Mouse (Mus musculus): ENCODE results near the gene Rexo1. TPM values are rescaled to one million over a fixed set of nuclear protein-coding genes. Genes with fewer than 3 reads are reported as not detected.

Gene Rexo1
- polyA plus RNA-seq, 1 experiment from 2014 or later = 22.3 TPM

DNA sequence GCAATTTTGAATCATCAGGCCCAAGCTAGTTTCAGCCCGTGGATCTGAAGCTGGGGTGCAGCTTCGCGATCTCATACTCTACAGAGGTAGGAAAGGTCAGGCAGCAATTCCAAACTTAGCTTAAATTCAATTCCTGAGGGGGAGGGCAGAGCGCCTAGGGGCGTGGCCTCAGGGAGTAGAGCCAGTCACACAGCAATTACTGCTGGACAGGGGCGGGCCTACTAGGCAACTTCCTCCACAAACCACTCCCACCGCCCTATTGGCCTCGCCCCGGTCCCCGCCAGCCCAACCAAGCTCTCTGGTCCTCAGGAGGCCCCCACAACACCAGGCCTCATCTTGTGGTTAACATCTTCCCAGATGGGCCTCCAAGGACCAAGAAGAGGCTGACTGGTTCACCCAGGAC, 8.3 kb upstream of the Rexo1 start:
- Histone ChIP-seq H3K36me3 (ENCODE audit: control insufficient read depth, insufficient read depth, low read length) (peaks cover 9% of the 10 kb centered on the region; the same call in 1 of the 2 replicates), H3K4me1 (ENCODE audit: control insufficient read depth, insufficient read depth, low read length) (peaks cover 24% of the 10 kb centered on the region), H3K4me2 (ENCODE audit: low read length) (no peak overlapping the region), H3K9ac (ENCODE audit: low read length) (no peak overlapping the region), H3K27me3 (replicated peaks; ENCODE audit: control insufficient read depth, insufficient read depth, low read length) (no peaks in the 10 kb centered on the region), H3K4me3 (ENCODE audit: low read depth, low read length) (no peak overlapping the region), H3K27ac (ENCODE audit: low read depth, low read length) (no peak overlapping the region), H3K9me3 (replicated peaks; ENCODE audit: control insufficient read depth, low read length) (no peaks in the 10 kb centered on the region)
- DNase-seq (ENCODE audit: low spot score) = no peak
- WGBS = 46% methylated on average over 10 of the region's 10 CpGs
- no peak for ATAC-seq

DNA sequence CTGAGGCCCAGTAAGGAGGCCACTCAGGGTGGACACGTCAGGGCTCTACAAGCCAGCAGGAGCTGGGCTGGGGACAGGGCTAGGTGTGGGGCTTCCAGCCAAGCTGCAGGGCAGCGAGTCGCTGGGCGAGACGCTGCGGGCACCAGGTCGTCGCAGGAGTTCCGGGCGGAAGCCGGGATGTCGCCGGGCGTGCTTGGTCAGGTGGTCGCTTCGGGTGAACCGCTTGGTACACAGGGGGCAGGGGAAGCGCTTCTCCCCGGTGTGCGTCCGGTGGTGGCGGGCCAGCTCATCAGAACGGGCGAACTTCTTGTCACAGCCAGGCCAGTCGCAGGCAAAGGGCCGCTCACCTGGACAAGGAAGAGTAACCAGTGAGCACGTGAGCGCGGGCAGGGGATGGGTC, 7.5 kb upstream of the Rexo1 start:
- Histone ChIP-seq H3K9ac (ENCODE audit: low read length) (no peak overlapping the region), H3K36me3 (ENCODE audit: control insufficient read depth, insufficient read depth, low read length) (peaks cover 9% of the 10 kb centered on the region; the same call in 1 of the 2 replicates), H3K4me3 (ENCODE audit: low read depth, low read length) (no peak overlapping the region), H3K27me3 (replicated peaks; ENCODE audit: control insufficient read depth, insufficient read depth, low read length) (no peaks in the 10 kb centered on the region), H3K4me2 (ENCODE audit: low read length) (no peak overlapping the region), H3K4me1 (ENCODE audit: control insufficient read depth, insufficient read depth, low read length) (peaks cover 19% of the 10 kb centered on the region), H3K9me3 (replicated peaks; ENCODE audit: control insufficient read depth, low read length) (no peaks in the 10 kb centered on the region), H3K27ac (ENCODE audit: low read depth, low read length) (no peak overlapping the region)
- 95% methylated on average over 29 of the region's 29 CpGs for WGBS
- no peak for ATAC-seq
- DNase-seq (ENCODE audit: low spot score) = no peak

DNA sequence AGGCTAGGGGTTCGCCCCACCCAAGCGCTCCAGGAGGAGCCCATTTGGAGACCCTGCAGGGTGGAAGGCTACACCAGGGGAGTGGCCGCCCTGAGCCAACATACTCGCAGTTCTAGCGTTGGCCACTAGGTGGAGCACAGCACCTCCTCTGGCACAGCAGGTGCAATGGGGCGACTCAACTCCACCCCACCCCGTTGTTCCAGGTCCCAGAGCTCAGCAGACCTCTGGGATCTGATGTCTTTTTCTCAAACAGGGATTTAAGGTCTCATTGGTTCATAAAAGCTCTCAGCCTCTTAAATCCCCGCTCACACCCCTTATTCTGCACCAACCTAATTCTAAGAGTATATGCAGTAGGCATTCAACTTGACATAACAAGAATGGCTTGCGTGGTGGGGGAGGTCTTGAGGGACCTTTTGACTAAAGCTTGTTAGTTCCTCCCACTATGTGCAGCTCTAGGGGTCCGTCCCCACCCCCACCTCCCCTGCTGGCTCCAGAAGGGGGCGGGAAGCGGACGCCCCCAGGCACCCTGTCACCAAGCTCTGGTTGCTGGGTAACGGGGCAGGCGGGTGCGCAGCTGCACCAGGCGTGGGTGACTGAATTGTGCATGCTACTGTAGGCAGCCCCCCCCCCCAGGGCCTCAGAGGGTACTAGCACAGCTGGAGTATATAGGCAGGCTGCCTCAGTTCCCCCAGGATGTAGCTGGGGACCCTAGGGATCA, 5.2 kb upstream of the Rexo1 start:
- Histone ChIP-seq H3K27me3 (replicated peaks; ENCODE audit: control insufficient read depth, insufficient read depth, low read length) (no peaks in the 10 kb centered on the region), H3K9me3 (replicated peaks; ENCODE audit: control insufficient read depth, low read length) (no peaks in the 10 kb centered on the region), H3K27ac (ENCODE audit: low read depth, low read length) (peak overlapping the region; percentile 71), H3K4me1 (ENCODE audit: control insufficient read depth, insufficient read depth, low read length) (peaks cover 18% of the 10 kb centered on the region), H3K36me3 (ENCODE audit: control insufficient read depth, insufficient read depth, low read length) (peaks cover 9% of the 10 kb centered on the region; the same call in 1 of the 2 replicates), H3K9ac (ENCODE audit: low read length) (0 out of 2 replicates have a peak overlapping the region, but pooled peaks have one; percentile 10), H3K4me2 (ENCODE audit: low read length) (peak overlapping the region; percentile 30), H3K4me3 (ENCODE audit: low read depth, low read length) (0 out of 2 replicates have a peak overlapping the region, but pooled peaks have one; percentile 1)
- DNase-seq (ENCODE audit: low spot score) = peak; percentile 89
- ATAC-seq = peak; percentile 75
- WGBS = 12% methylated on average over 17 of the region's 17 CpGs

DNA sequence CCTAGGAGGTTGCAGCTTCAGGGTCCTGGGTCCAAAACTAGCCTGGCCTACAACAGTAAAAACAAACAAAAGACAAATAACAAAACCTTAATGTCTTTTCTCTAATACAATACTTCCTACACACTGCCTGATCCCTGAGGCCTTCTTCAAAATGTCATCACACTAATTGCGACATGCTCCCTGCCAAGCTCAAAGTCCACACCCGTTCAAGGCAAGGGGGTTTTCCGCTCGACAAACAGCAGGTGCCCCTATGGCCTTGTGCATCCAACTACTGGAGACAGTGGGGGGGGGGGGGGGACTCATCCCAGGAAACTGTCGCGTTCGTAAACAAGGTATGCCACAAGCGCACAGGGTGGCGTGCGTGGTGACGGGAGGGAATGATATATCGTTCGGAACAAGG, 739 bp downstream of the Rexo1 start:
- ATAC-seq = no peak
- Histone ChIP-seq H3K36me3 (ENCODE audit: control insufficient read depth, insufficient read depth, low read length) (no peaks in the 10 kb centered on the region; the same call in 1 of the 2 replicates), H3K27ac (ENCODE audit: low read depth, low read length) (no peak overlapping the region), H3K9ac (ENCODE audit: low read length) (peak overlapping the region; percentile 95), H3K4me2 (ENCODE audit: low read length) (peak overlapping the region; percentile 94), H3K27me3 (replicated peaks; ENCODE audit: control insufficient read depth, insufficient read depth, low read length) (no peaks in the 10 kb centered on the region), H3K9me3 (replicated peaks; ENCODE audit: control insufficient read depth, low read length) (no peaks in the 10 kb centered on the region), H3K4me3 (ENCODE audit: low read depth, low read length) (peak overlapping the region; percentile 98), H3K4me1 (ENCODE audit: control insufficient read depth, insufficient read depth, low read length) (peaks cover 14% of the 10 kb centered on the region)
- WGBS = 2% methylated on average over 13 of the region's 13 CpGs
- no peak for DNase-seq (ENCODE audit: low spot score)

DNA sequence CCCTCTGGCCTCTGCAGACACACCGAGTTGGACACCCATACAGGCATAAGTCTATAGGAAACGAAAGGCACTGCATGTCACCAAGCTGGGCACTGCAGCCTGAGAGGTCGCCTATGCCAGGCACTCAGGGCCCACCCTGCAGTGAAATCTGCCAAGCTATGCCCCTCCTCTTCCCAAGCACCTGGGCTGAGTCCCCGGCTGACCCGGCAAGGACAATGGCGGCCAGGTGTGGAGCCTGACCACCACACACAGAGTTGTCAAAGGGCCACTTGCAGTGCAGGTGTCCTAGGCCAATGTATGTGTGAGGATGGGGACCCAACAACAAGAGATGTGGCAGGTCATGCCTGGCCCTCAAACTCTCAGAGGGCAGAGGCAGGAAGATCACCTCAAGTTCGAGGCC, 1.9 kb downstream of the Rexo1 start:
- Histone ChIP-seq H3K27me3 (replicated peaks; ENCODE audit: control insufficient read depth, insufficient read depth, low read length) (no peaks in the 10 kb centered on the region), H3K36me3 (ENCODE audit: control insufficient read depth, insufficient read depth, low read length) (no peaks in the 10 kb centered on the region), H3K9ac (ENCODE audit: low read length) (no peak overlapping the region), H3K27ac (ENCODE audit: low read depth, low read length) (no peak overlapping the region), H3K4me2 (ENCODE audit: low read length) (no peak overlapping the region), H3K9me3 (replicated peaks; ENCODE audit: control insufficient read depth, low read length) (no peaks in the 10 kb centered on the region), H3K4me3 (ENCODE audit: low read depth, low read length) (no peak overlapping the region), H3K4me1 (ENCODE audit: control insufficient read depth, insufficient read depth, low read length) (peaks cover 14% of the 10 kb centered on the region)
- WGBS = 91% methylated on average over 7 of the region's 7 CpGs
- ATAC-seq (no peak), DNase-seq (ENCODE audit: low spot score) (no peak)

DNA sequence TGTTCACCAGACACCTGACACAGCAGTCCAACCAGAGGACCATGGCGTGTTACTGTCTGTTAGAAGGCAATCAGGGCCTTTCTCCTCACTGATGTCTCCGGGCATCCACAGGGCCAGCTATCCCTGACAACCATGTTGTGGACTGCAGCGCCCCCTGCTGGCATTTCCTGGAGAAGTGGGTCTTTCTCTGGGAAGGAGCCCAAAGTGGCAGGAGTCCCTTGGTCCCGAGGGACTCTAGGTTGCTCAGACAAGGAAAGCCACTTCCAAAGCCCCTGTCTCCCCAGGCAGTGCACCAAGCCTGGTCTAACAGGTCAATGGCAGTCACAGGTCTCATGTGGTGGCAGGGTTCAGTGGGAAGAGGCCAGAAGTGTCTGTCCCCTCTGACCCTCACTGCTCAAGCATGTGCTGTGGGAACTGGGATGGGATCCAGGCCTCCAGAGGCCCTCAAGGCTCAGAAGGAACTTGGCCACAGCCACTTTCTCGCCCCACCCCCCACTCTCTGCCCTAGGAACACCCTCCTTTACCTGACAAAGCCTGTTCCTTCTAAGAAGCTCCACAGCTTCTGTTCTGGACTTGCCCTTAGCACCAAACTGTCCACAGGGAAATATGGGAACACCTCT, 3.9 kb downstream of the Rexo1 start:
- no peaks in the 10 kb centered on the region for H3K9me3 ChIP-seq (replicated peaks; ENCODE audit: control insufficient read depth, low read length)
- peaks cover 13% of the 10 kb centered on the region for H3K4me1 ChIP-seq (ENCODE audit: control insufficient read depth, insufficient read depth, low read length)
- H3K27me3 ChIP-seq (replicated peaks; ENCODE audit: control insufficient read depth, insufficient read depth, low read length) = no peaks in the 10 kb centered on the region
- H3K36me3 ChIP-seq (ENCODE audit: control insufficient read depth, insufficient read depth, low read length) = no peaks in the 10 kb centered on the region
- H3K27ac ChIP-seq (ENCODE audit: low read depth, low read length) = no peak overlapping the region
- DNase-seq (ENCODE audit: low spot score) (peak; percentile 71), ATAC-seq (no peak)
- H3K4me3 ChIP-seq (ENCODE audit: low read depth, low read length) = no peak overlapping the region
- no peak overlapping the region for H3K4me2 ChIP-seq (ENCODE audit: low read length)
- H3K9ac ChIP-seq (ENCODE audit: low read length) = no peak overlapping the region
- WGBS = 26% methylated on average over 5 of the region's 5 CpGs

DNA sequence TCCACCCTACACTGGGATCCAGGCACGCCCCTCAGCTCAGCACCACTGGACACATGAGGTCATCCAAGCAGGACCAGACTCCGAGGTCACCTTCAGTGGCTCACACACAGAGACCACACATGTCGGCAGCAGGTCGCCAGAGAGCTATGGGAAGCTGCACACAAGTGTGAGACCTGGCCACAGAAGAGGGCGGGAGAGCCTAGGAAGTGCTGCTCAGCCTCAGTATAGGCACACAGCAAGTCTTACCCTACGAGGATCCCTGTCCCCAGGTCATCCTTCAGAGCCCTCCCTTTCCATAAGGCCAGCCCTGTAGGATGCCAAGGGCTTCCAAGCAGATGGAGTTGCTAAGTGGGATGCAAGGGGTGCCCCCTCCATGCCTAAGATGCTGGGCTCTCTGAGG, 7.4 kb downstream of the Rexo1 start:
- H3K27me3 ChIP-seq (replicated peaks; ENCODE audit: control insufficient read depth, insufficient read depth, low read length) = no peaks in the 10 kb centered on the region

DNA sequence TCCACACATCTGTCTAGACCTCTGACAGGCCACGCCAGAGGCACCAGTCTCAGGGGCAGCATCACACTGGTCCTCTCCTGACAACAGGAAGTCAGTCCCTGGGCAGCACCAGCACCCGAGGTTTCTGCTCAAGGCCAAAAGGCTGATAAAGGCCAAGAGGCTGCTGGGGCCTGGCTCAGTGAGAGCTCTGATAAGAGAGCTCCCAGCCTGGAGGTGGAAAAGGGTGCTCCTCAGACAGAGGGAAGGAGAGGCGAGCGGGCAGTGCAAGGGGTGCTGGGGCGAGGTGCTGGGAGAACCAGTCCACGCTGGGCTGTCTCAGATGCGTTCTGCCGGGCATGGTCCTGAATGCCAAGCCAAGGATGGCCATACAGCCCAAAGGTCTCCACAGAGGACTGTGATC, 7.8 kb downstream of the Rexo1 start:
- Histone ChIP-seq H3K36me3 (ENCODE audit: control insufficient read depth, insufficient read depth, low read length) (peaks cover 18% of the 10 kb centered on the region), H3K27ac (ENCODE audit: low read depth, low read length) (no peak overlapping the region), H3K9me3 (replicated peaks; ENCODE audit: control insufficient read depth, low read length) (no peaks in the 10 kb centered on the region), H3K4me3 (ENCODE audit: low read depth, low read length) (no peak overlapping the region), H3K4me2 (ENCODE audit: low read length) (no peak overlapping the region), H3K9ac (ENCODE audit: low read length) (no peak overlapping the region), H3K27me3 (replicated peaks; ENCODE audit: control insufficient read depth, insufficient read depth, low read length) (no peaks in the 10 kb centered on the region), H3K4me1 (ENCODE audit: control insufficient read depth, insufficient read depth, low read length) (no peaks in the 10 kb centered on the region)
- DNase-seq (ENCODE audit: low spot score) = no peak
- no peak for ATAC-seq
- 87% methylated on average over 8 of the region's 8 CpGs for WGBS

More for the DNA sequence above, 7.4 kb downstream of the Rexo1 start:
- H3K27ac ChIP-seq (ENCODE audit: low read depth, low read length) = no peak overlapping the region
- no peaks in the 10 kb centered on the region for H3K4me1 ChIP-seq (ENCODE audit: control insufficient read depth, insufficient read depth, low read length)
- no peak overlapping the region for H3K4me3 ChIP-seq (ENCODE audit: low read depth, low read length)
- H3K9ac ChIP-seq (ENCODE audit: low read length) = no peak overlapping the region
- no peaks in the 10 kb centered on the region for H3K9me3 ChIP-seq (replicated peaks; ENCODE audit: control insufficient read depth, low read length)
- H3K36me3 ChIP-seq (ENCODE audit: control insufficient read depth, insufficient read depth, low read length) = peaks cover 15% of the 10 kb centered on the region
- H3K4me2 ChIP-seq (ENCODE audit: low read length) = no peak overlapping the region
- 90% methylated on average over 6 of the region's 6 CpGs for whole genome bisulfite sequencing
- DNase-seq (ENCODE audit: low spot score) (no peak), ATAC-seq (no peak)

DNA sequence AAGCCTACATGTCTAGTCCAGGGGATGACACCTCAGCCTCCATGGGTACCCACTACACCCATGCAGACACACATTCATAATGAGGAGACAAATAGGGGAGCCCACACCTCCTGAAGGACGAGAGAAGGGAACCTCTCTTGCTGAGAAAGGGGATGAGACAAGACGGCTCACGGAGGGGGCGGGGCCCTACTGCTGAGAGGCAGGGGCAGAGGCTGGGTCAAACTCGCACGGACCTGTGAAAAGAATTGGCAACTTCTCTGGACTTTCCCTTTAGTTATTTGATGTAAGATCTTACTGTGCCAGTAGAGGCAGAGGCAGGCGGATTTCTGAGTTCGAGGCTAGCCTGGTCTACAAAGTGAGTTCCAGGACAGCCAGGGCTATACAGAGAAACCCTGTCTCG, 9.0 kb downstream of the Rexo1 start:
- no peak overlapping the region for H3K9ac ChIP-seq (ENCODE audit: low read length)
- no peak overlapping the region for H3K4me2 ChIP-seq (ENCODE audit: low read length)
- DNase-seq (ENCODE audit: low spot score) (no peak), ATAC-seq (no peak)
- 66% methylated on average over 9 of the region's 9 CpGs for WGBS
- no peak overlapping the region for H3K27ac ChIP-seq (ENCODE audit: low read depth, low read length)
- no peaks in the 10 kb centered on the region for H3K9me3 ChIP-seq (replicated peaks; ENCODE audit: control insufficient read depth, low read length)
- H3K4me1 ChIP-seq (ENCODE audit: control insufficient read depth, insufficient read depth, low read length) = no peaks in the 10 kb centered on the region
- no peak overlapping the region for H3K4me3 ChIP-seq (ENCODE audit: low read depth, low read length)
- H3K27me3 ChIP-seq (replicated peaks; ENCODE audit: control insufficient read depth, insufficient read depth, low read length) = no peaks in the 10 kb centered on the region
- H3K36me3 ChIP-seq (ENCODE audit: control insufficient read depth, insufficient read depth, low read length) = peaks cover 30% of the 10 kb centered on the region
